Mouse (Mus musculus) liver, adult 2 months (tissue): ENCODE results near the gene Spin2e. TPM values are rescaled to one million over a fixed set of nuclear protein-coding genes. Genes with fewer than 3 reads are reported as not detected.
"Not testable (repeated sequence)": the region's sequence is repeated elsewhere in the genome, so short reads cannot be mapped to it uniquely, and the experiment has no call there.

ENCODE experiments used
- DNase-seq: peaks from one replicate; pipeline ENCODE4 v3.0.0-alpha.2; 2011; ENCODE audit warnings: low read depth, low spot score; ENCODE audit errors: extremely low read depth
- H3K27ac ChIP-seq: fragments of 200-500 bp; replicated peaks from 2 replicates; pipeline ENCODE4 v1.5.1; 2012; ENCODE audit warnings: low read depth, mild to moderate bottlenecking, control low read depth, inconsistent platforms, low read length; ENCODE audit not compliant: insufficient read depth
- H3K27me3 ChIP-seq: fragments of 200-500 bp; 2 replicates; pipeline ENCODE4 v1.6.1; 2012; ENCODE audit warnings: mild to moderate bottlenecking, moderate library complexity, low read length, inconsistent platforms; ENCODE audit not compliant: control insufficient read depth, insufficient read depth
- H3K36me3 ChIP-seq: fragments of 200-500 bp; 2 replicates; pipeline ENCODE4 v1.6.1; 2012; ENCODE audit warnings: low read length, inconsistent platforms; ENCODE audit not compliant: control insufficient read depth, insufficient read depth
- H3K4me1 ChIP-seq: fragments of 200-500 bp; 2 replicates; pipeline ENCODE4 v1.6.1; 2011; ENCODE audit warnings: low read length; ENCODE audit not compliant: control insufficient read depth, insufficient read depth
- H3K4me3 ChIP-seq: fragments of 200-500 bp; 2 replicates; pipeline ENCODE4 v1.5.1; 2011; ENCODE audit warnings: low read depth, mild to moderate bottlenecking, control low read depth, low read length, moderate library complexity; ENCODE audit not compliant: insufficient read depth
- H3K79me2 ChIP-seq: fragments of 200-500 bp; 2 replicates; pipeline ENCODE4 v1.6.1; 2012; ENCODE audit warnings: inconsistent platforms, mild to moderate bottlenecking, low read length, moderate library complexity; ENCODE audit not compliant: control insufficient read depth, insufficient read depth
- H3K9ac ChIP-seq: fragments of 200-500 bp; 2 replicates; pipeline ENCODE4 v1.6.1; 2012; ENCODE audit warnings: low read depth, mild to moderate bottlenecking, control low read depth, inconsistent platforms, low read length
- WGBS: fragments of 180-500 bp; shearing (Covaris S2); methylation state at CpG from one replicate; pipeline ENCODE4 v1.1.7; 2018; 5-methylcytosine and 5-hydroxymethylcytosine counted together
- polyA plus RNA-seq: library from polyadenylated mRNA; depleted of rRNA; stranded (reverse); fragments of >200 nt; gene quantifications from 2 replicates; pipeline ENCODE4 v1.2.3, GENCODE M21; 2012; rRNA removed
- total RNA-seq: library from RNA; depleted of rRNA; stranded (reverse); fragments of >200 nt; gene quantifications from 2 replicates; pipeline ENCODE4 v1.2.3, GENCODE M21; 2014; rRNA removed

The Spin2e gene
- total RNA-seq (not detected in 2 replicates), polyA plus RNA-seq (not detected in 2 replicates)

DNA sequence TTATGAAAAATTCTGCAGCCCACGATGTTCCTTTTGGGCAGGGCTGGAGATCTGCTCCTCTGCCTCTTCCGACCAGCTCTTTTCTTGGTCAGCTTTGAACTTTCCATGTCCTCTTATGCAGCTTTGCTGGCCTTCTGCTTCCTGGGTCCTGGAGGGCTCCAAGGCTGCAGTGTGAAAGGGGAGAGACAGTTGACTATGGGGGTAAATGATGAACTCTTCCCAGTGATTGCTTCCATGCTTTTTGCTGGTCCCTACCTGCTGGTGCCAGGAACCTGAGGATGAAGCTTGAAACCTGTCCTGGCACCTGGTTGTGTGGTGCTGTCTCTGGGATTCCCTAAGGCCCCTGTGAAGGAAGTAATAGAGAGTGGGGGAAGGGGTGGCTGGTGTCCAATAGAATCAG is at the start of gene Spin2e:
Spin2e (minus strand) TSS at position 101 of the 400 bp plus-strand sequence.
- 80% methylated on average over 2 of the region's 2 CpGs for WGBS
- not testable (repeated sequence) for H3K9ac ChIP-seq, H3K4me1 ChIP-seq, H3K27ac ChIP-seq, H3K79me2 ChIP-seq, DNase-seq, H3K36me3 ChIP-seq, H3K27me3 ChIP-seq, H3K4me3 ChIP-seq

DNA sequence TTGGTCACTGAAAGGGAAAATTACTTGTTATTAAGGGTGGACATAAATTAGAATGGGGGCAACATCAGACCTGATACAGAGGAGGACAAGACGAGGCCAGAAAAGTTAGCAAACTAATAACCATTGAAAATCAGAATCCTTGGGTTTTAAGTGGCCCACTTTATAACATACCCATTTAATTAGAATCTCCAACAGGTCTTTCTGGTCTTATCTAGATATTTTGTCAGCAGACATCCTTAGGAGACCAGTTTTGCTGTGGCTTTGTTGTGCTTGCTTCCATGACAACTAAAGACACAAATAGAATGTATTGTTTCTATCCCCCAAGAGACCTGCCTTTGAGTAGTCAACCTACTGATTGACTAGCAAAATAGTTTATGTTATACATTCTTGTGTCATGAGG is 44.5 kb downstream of the Spin2e start, which contains the start of gene Gm21883:
Gm21883 (minus strand) TSS at position 101 of the 400 bp plus-strand sequence.
- WGBS, result no CpG with 5 or more reads among the region's 1 CpGs
- H3K4me3 ChIP-seq, H3K36me3 ChIP-seq, H3K27me3 ChIP-seq, H3K27ac ChIP-seq, H3K79me2 ChIP-seq, H3K9ac ChIP-seq, H3K4me1 ChIP-seq, DNase-seq: not testable (repeated sequence)

Other genes with a start within 250 kb of the Spin2e start
- gene Btbd35f19, start 235.0 kb downstream of the Spin2e start, total RNA-seq, result not detected in 2 replicates
- gene Btbd35f19, start 235.0 kb downstream of the Spin2e start, polyA plus RNA-seq, result not detected in 2 replicates
- gene Gm21883, start 44.6 kb downstream of the Spin2e start, total RNA-seq, result not detected in 2 replicates
- gene Gm21883, start 44.6 kb downstream of the Spin2e start, polyA plus RNA-seq, result not detected in 2 replicates
- not detected in 2 replicates for gene Btbd35f25, start 98.2 kb upstream of the Spin2e start, total RNA-seq
- not detected in 2 replicates for gene Btbd35f25, start 98.2 kb upstream of the Spin2e start, polyA plus RNA-seq